Comparison of ENCODE assay signal across 8 mouse cellular contexts in the genomic region with DNA sequence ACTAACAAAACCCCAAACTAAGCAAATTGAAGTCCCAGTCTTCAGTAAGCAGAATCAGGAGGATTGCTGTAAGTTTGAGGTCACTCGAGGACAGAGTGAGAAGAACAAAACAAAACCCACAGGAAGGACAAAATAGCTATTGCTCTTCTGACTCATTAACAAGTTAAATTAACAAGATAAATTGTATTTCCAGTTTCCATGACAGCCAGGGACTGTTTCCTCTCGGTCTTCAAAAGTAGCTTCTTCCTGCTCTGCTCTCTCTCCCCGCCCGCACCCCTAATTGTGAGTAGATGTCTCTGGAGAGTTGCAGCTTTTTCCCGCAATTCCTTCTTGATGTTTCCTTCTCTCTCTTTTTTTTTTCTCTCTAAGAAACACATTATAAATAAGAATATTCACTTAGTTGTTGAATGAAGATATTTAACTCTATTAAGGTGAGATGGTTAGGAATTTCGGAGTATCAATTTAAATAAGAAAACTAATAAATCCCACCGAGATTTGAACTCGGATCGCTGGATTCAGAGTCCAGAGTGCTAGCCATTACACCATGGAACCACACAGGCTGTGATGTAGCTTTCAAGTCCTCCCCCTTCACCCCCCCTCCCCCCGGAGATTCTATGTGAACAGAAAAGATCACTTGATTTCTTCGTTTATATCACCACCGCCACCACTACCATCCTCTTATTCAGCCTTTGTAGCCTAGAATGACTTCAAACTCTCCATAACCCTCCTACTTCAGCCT. TPM values are rescaled to one million over a fixed set of nuclear protein-coding genes. Genes with fewer than 3 reads are reported as not detected.
A peak's percentile ranks its signal among the peaks of the same experiment; 100 is the strongest.
DNase-seq lines count a peak whose midpoint lies in the region; ATAC-seq and TF ChIP-seq lines count a peak whose summit lies in the region.

No protein-coding gene starts in this region.

- intact Hi-C loops in left cerebral cortex, postnatal 25 days (cut with DNase I), result loop anchor here (2.0 kb wide), 1 partner anchor 19 kb away; no protein-coding TSS in a partner anchor

- TF ChIP-seq CTCF in midbrain, postnatal 0 days (IDR thresholded peaks at IDR 0.05), result no peak

- WGBS in midbrain, postnatal 0 days, result 3% methylated on average over 12 of the region's 12 CpGs

- H3K9me3 ChIP-seq in midbrain, postnatal 0 days (ENCODE audit: low read length), result 0 out of 2 replicates have a peak, but pooled peaks cover under 1% of the 10 kb centered on the region

- no peak overlapping the region for H3K4me3 ChIP-seq in midbrain, postnatal 0 days (ENCODE audit: low read depth, low read length)

- H3K36me3 ChIP-seq in midbrain, postnatal 0 days (ENCODE audit: insufficient read depth, low read length), result no peaks in the 10 kb centered on the region

- no peak overlapping the region for H3K9ac ChIP-seq in midbrain, postnatal 0 days (replicated peaks; ENCODE audit: low read length, poor library complexity, severe bottlenecking)

- peaks cover 60% of the 10 kb centered on the region for H3K27me3 ChIP-seq in midbrain, postnatal 0 days (ENCODE audit: insufficient read depth, low read length)

- no peaks in the 10 kb centered on the region; the same call in 1 of the 2 replicates for H3K4me1 ChIP-seq in midbrain, postnatal 0 days (ENCODE audit: insufficient read depth, low read length)

- H3K27ac ChIP-seq in midbrain, postnatal 0 days (ENCODE audit: low read depth, low read length), result no peak overlapping the region

- peak; percentile 13 for DNase-seq in left cerebral cortex, postnatal 25 days (ENCODE audit: low spot score in 2 of 2)
- DNase-seq in left cerebral cortex, adult 8-10 months (ENCODE audit: low spot score in 2 of 2), result no peak
- DNase-seq in embryo, embryonic 10 days (ENCODE audit: low spot score), result peak; percentile 66
- peak; percentile 53 for DNase-seq in midbrain, postnatal 0 days (ENCODE audit: low spot score)
- no peak for DNase-seq in gastrocnemius, postnatal 4 days (ENCODE audit: low spot score in 2 of 2)
- DNase-seq in cerebellum, postnatal 4 days (ENCODE audit: low spot score in 2 of 2), result no peak

- H3K4me2 ChIP-seq in midbrain, postnatal 0 days (ENCODE audit: low read depth, low read length, poor library complexity, severe bottlenecking), result no peak overlapping the region

- peak; percentile 71 for ATAC-seq in inflammation-experienced regulatory T-cells, adult 6 months
- no peak for ATAC-seq in midbrain, postnatal 0 days (ENCODE audit: low FRiP score)
- ATAC-seq in frontal cortex, adult (ENCODE audit: low TSS enrichment), result no peak

RNA-seq across cellular contexts. Expression of gene Prss16, which starts 13.3 kb away (rescaled TPM):
- under 1 TPM; 0.25 to 0.39 TPM for total RNA-seq in left cerebral cortex, postnatal 25 days (2021)
- total RNA-seq in left cerebral cortex, adult 8-10 months (2022), result 1 to 10 TPM in 3 of 4 experiments, under 1 TPM in 1; 0.33 to 1.3 (median 1.0) TPM
- polyA plus RNA-seq in inflammation-experienced regulatory T-cells, adult 6 months (2017; shearing (Covaris generic)), result 1 to 10 TPM in 1 of 3 experiments, under 1 TPM in 1, not detected in 1; 0.24 to 1.2 TPM
- 0.09 and 1.6 TPM in 2 replicates for total RNA-seq in midbrain, postnatal 0 days (2014; rRNA removed)
- not detected in 2 replicates for polyA plus RNA-seq in midbrain, postnatal 0 days (2015; fragmentation: Nextera tagmentation; extraction: Ambion mirVana)
- total RNA-seq in gastrocnemius, postnatal 4 days (2021), result under 1 TPM; 0.20 to 0.21 TPM

RNA-seq across cellular contexts. Expression of gene Pom121l2, which starts 15.3 kb away (rescaled TPM):
- total RNA-seq in left cerebral cortex, postnatal 25 days (2021), result not detected
- total RNA-seq in left cerebral cortex, adult 8-10 months (2022), result not detected
- polyA plus RNA-seq in inflammation-experienced regulatory T-cells, adult 6 months (2017; shearing (Covaris generic)), result not detected
- total RNA-seq in midbrain, postnatal 0 days (2014; rRNA removed), result 0.05 and 0.90 TPM in 2 replicates
- polyA plus RNA-seq in midbrain, postnatal 0 days (2015; fragmentation: Nextera tagmentation; extraction: Ambion mirVana), result not detected in 2 replicates
- total RNA-seq in gastrocnemius, postnatal 4 days (2021), result not detected

RNA-seq across cellular contexts. Expression of gene Hist1h2ah, which starts 39.1 kb away (rescaled TPM):
- 10 to 100 TPM; 28.7 to 29.1 TPM for total RNA-seq in left cerebral cortex, postnatal 25 days (2021)
- 10 to 100 TPM in 3 of 4 experiments, not detected in 1; 15.3 to 27.1 (median 22.8) TPM for total RNA-seq in left cerebral cortex, adult 8-10 months (2022)
- 100 to 1,000 TPM in 1 of 3 experiments, 10 to 100 TPM in 1, not detected in 1; 52.3 to 507 TPM for polyA plus RNA-seq in inflammation-experienced regulatory T-cells, adult 6 months (2017; shearing (Covaris generic))
- 4.5 and 62.6 TPM in 2 replicates for total RNA-seq in midbrain, postnatal 0 days (2014; rRNA removed)
- 6.9 TPM in 1 of 2 replicates, not detected in the other for polyA plus RNA-seq in midbrain, postnatal 0 days (2015; fragmentation: Nextera tagmentation; extraction: Ambion mirVana)
- 100 to 1,000 TPM; 276 to 360 TPM for total RNA-seq in gastrocnemius, postnatal 4 days (2021)

RNA-seq across cellular contexts. Expression of gene Hist1h2bk, which starts 39.4 kb away (rescaled TPM):
- 10 to 100 TPM; 10.0 to 11.6 TPM for total RNA-seq in left cerebral cortex, postnatal 25 days (2021)
- 10 to 100 TPM in 3 of 4 experiments, 1 to 10 TPM in 1; 3.0 to 13.9 (median 10.7) TPM for total RNA-seq in left cerebral cortex, adult 8-10 months (2022)
- polyA plus RNA-seq in inflammation-experienced regulatory T-cells, adult 6 months (2017; shearing (Covaris generic)), result 1 to 10 TPM in 2 of 3 experiments, not detected in 1; 2.2 to 9.9 TPM
- total RNA-seq in midbrain, postnatal 0 days (2014; rRNA removed), result 112 and 321 TPM in 2 replicates
- not detected in 2 replicates for polyA plus RNA-seq in midbrain, postnatal 0 days (2015; fragmentation: Nextera tagmentation; extraction: Ambion mirVana)
- 100 to 1,000 TPM; 393 to 555 TPM for total RNA-seq in gastrocnemius, postnatal 4 days (2021)

RNA-seq across cellular contexts. Expression of gene Hist1h4i, which starts 44.9 kb away (rescaled TPM):
- total RNA-seq in left cerebral cortex, postnatal 25 days (2021), result 10 to 100 TPM; 60.2 to 73.2 TPM
- 10 to 100 TPM; 62.0 to 71.0 (median 68.4) TPM for total RNA-seq in left cerebral cortex, adult 8-10 months (2022)
- polyA plus RNA-seq in inflammation-experienced regulatory T-cells, adult 6 months (2017; shearing (Covaris generic)), result 10 to 100 TPM in 1 of 3 experiments, 1 to 10 TPM in 2; 4.1 to 18.5 (median 6.5) TPM
- 10.0 and 19.2 TPM in 2 replicates for total RNA-seq in midbrain, postnatal 0 days (2014; rRNA removed)
- polyA plus RNA-seq in midbrain, postnatal 0 days (2015; fragmentation: Nextera tagmentation; extraction: Ambion mirVana), result 2.2 and 2.5 TPM in 2 replicates
- 100 to 1,000 TPM; 143 to 189 TPM for total RNA-seq in gastrocnemius, postnatal 4 days (2021)

Comparison
In these comparisons a context has a peak if more than half of its experiments do, and no peak if none do; other contexts are left out.
1. DNase-seq: peak in left cerebral cortex, postnatal 25 days (2 of 2), embryo, embryonic 10 days (single experiment) and midbrain, postnatal 0 days (single experiment); none in left cerebral cortex, adult 8-10 months (0 of 2), gastrocnemius, postnatal 4 days (0 of 2) and cerebellum, postnatal 4 days (0 of 2).